Mouse (Mus musculus) thymus, postnatal 0 days (tissue): Measurements from ENCODE around the gene Nol4l. TPM values are rescaled to one million over a fixed set of nuclear protein-coding genes. Genes with fewer than 3 reads are reported as not detected.

Experiments
- DNase-seq: peaks from one replicate; pipeline ENCODE4 v3.0.0-alpha.2; 2015; ENCODE audit warnings: low spot score
- polyA plus RNA-seq: library from polyadenylated mRNA; unstranded; fragments of >200 nt; fragmentation: Nextera tagmentation; extraction: Ambion mirVana; gene quantifications from 2 replicates; pipeline ENCODE4 v1.2.1, GENCODE M21; 2015

Gene Nol4l
- polyA plus RNA-seq, 1 experiment from 2014 or later, result 2.0 TPM

DNA sequence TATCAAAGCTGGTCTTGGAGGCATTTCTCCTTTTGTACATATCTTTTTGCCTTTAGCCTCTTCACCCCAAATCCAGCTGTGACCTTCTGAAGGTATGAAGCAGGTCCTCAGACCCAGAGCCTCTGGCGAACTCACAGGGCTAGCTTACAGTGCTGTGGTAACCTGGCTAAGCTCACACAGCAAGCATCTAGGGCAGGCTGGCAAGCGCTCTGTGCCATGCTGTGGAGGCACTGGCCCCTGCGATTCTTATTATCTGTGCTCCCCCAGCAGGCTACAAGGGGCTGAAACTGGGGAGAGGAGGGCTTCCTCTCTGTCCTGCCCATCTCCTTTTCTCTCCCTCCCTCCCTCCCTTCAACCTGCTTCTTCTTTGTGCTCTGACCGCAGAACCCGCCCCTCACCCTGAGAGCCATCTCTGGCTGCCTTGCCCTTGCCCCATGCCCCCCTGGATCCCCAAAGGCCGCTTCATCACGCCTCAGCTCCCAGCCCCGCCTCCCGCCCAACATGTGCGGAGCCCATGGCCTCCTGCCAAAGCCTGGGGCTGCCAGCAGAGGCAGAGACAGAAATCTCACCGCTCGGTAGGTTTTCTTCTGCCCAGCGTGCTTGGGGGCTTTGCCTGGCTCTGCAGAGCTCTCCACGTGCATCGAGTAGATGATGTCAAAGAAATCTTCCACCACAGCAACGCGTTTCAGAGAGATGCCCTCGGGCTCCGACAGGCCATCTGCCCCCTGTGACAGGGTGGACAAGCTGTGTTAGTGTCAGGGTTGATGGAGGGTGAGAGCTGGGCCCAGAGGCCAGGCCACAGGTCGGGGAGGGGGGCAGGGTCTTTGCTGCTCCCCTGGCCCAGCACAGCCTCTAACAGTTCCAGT lies 46.4 kb downstream of the Nol4l start:
- DNase-seq, result peak; percentile 50

DNA sequence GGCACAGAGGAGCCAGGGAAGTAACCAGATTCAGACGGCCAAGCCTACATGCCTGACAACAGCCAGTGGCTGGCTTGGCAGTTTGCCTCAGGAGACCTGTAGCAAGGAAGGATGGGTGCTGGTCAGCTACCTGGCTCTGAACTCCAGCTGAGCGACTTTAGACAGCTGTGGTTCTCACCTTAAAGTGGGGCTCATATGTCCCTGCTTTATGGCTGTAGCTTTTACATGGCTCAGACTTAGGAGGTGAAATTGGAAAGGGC lies 48.0 kb downstream of the Nol4l start:
- no peak for DNase-seq

DNA sequence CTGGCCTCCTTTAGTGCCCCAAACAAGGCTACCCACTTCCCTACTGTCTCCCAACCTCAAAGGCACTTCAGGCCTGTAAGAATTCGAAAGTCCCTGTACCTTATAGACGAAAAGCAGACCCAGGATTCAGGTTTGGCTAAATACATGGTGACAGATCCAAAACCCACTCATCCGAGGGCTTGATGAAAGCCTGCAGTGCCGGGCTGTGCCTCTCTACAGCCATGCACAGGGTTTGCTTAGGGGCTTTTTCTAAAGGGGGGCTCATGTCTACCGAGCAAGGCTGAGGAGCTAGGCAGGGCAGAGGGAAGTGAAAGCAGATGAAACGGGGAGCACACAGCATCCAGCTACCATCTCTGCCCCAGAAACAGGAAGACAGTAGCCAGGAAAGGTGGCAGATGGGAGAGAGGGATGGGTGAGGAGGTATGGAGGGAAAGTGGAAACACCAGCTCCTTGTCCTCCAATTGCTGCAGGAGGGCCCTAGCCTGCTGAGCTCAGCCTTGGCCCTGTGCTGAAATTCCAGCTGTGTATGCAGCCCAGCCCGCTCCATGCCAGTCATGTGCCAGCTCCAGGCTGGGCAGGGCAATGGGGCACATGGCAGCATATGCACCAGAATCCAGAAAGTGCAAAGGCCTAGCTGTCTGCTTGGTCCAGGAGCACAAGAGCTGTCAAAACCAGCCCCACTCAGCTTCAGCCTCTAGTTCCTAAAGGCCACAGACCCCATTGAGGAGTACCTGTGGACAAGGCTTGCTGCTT lies 48.5 kb downstream of the Nol4l start:
- DNase-seq, result no peak

DNA sequence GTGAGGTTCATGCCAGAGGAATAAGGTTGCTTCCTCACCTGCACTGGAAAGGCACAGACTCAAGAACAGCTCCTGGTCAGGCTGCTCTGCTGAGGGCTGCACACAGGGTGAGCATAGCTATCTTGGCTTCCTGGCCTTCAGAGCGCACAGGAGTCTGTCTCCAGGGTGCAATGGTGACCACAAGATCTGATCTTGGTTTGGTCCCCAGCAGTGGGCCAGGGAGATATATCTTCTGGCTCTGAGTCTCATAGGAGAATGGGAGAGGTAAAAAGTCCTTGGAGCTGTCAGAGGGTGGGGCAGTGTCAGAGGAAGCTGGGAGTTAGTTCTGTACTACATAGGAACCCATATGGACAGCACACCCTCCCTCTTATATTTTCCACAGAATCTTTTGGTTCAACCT lies 50.3 kb downstream of the Nol4l start:
- DNase-seq, result no peak

DNA sequence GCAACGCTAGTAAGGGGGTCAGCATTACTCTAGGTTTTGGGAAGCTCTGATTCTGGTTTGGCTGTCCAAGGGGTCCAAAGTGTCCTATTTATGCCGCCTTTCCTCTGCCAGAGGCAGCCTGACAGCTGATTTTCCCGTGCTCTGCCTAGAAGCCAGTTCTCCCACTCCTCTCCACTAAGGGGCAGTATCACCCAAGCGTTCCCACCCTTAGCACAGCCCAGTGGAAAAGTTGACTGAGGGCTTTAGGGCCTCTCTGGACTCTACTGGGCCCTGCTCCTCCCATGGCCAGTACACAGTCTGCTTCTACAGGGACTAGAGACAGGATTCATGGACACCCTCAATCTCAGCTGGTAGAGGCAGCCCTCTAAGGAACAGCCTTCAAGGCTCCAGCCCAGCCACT lies 51.2 kb downstream of the Nol4l start:
- DNase-seq, result peak; percentile 68

DNA sequence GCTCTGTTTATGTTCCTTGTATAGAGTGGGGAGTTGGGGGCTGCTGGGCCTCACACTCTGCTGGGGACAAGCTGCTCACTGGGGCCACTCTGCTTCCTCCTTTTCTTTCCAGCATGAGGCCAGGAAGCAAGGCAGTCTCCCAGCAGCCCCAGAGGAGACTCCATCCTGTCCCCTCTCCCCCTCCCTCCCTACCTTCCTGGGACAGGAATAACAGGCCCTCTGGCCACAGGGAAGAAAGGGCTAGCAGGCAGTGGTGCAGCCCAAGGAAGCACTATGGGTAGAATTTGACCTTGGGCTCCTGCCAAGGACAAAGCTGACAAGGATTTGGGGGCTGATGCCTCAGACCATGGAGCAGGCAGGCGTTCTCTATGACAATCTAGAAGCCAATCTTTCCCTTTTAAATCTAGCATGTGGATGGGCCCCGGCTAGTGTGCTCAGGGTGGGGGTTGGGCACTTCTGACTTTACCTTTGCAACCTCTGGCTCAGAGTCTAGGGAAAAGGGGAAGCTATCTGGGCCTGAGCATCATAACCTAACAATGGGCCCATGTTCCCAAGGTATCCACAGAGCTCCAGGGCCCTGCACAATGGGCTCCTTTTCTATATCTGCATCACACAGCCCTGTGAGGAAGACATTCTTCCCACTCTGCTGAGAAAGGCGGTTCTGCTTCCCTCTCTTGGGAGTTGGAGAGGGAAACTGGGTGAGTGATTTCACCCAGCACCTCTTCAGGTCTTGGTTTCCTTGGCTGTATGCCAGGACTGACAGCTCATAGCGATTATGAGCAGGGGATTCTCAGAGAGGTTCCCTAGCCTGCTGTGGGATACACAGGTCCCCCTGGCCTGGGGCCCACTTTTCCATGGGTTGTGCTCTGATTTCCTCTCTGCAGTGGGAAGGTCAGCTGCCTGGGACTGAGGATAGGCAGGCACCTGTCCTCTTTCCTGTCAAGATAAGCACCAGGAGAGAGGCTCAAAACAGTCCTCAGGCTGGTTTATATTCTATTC lies 54.4 kb downstream of the Nol4l start:
- DNase-seq, result no peak

DNA sequence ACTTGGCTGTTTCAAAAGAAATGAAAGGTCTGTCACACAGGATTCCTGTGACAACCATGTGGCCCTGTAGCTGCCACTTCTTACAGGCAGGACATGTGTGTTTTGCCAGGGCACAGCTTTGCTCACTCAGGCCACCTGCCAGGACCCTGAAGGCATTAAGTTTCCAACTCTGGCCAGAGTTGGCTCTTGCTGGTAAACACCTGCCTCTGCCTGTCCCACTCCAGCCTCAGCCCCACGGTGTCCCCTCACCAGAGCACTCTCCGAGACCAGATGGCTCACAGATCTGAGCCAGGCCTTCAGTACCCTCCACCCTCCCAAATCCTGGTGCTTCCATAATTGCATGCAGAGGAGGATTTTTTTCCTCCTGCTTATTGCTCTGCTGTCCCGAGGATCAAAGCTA lies 58.8 kb downstream of the Nol4l start:
- DNase-seq, result no peak

DNA sequence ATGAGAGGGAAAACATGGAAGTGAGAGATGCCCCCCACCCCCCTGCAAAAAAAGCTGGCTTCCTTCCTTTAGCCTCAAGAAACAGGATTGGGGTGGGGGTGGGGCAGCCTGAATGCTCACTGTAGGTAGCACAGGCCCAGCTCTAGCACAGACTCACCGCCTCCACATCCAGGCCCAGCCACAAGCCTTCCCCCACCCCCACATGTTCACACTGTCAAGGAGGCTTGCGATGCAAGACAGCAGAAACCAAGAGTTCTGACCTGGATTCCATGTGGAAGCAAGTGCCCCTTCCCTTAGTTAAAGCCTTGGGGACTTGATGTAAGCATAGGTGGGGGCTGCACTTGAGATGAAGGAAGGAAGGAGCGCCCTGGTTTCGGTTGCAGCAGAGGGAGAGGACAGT lies 60.0 kb downstream of the Nol4l start:
- DNase-seq, result no peak

DNA sequence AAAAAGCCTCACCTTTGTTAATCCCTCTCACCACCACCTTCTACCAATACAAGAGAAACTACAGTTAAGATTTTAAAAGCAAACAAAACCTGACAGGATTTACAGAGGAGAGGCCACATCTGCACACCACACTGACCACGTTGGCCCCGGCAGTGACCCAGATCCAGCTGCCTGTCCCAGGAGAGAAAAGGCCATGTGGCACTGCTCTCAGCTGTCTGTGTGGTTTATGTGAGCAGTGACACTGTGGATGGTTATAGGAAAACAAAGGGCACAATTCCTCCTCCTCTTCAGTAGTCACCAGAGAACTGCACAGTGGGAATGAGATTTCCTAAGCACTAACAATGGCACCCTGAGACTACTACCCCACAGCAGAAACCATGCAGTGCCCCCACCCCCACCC lies 60.5 kb downstream of the Nol4l start:
- no peak for DNase-seq

DNA sequence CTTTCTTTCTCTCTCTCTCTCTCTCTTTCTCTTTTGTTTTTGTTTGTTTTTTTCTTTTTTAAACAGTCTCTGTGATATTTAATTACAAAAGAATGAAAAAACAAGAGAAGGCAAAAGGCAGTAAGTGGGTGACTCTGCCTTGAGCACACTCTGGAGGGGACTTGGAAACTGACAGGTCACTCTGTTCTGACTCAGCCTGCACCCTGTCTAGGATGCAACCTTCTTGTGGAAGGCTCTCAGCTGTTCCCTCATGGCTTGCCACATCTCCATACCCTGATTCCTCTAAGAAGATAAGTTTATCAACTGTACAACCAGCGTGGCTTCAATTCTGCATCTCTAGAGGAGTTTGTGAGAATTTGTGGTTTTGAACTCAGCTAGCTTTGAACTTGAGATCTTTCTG lies 62.4 kb downstream of the Nol4l start:
- no peak for DNase-seq

DNA sequence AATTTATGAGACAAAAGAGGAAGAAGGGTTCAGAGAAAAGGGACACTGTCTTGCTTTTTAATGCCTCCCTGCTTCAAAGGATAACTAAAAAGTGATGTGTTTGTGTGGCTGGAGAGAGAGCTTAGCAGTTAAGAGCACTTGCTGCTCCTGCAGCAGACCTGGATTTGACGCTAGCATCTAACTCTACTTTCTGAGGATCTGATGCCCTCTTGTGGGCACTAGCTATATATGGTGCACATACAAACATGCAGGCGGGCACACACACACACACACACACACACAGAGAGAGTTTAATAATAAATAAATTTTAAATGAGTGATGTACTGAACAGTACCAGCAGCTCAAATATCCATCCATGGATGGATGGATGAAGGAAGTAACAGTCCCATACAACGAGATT lies 66.5 kb downstream of the Nol4l start:
- DNase-seq, result no peak

DNA sequence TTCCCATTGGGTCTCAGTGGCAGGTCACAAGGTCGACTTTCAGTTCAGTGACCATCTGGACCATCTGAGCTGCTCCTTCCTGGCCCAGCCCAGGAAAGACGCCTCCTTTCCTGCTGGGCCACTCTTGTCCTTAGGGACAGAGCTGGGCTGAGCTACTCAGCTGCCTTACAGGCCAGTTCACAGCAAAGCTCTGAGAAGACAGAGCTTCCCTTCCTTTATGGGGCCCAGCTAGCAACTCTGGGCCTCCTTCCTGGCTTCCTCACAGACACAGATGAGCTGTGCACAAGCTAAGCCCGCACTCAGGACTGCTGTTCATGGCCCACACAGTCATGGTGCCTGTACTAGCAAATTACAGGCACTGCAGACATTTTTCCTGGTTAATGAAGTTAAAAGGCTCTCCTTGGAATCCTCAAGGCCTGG lies 71.7 kb downstream of the Nol4l start:
- no peak for DNase-seq

DNA sequence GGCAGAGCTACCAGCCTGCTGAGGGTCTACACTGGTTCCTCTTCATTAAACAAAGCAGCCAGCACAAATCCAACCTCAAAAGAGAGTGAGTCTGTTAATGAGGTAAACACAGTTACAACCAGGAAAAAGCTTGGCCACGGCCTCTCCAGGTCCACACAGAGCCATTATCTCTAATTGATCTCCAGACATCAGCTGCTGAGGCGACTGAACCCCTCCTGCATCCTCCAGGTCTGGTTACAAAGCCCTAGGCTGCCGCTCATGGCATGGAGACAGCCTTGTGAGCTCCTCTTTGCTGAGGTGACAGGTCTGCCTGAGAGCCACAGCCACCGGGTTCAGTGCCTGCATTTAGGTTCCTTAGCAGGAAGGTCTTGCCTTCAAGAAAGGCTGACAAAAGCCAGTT lies 72.3 kb downstream of the Nol4l start:
- no peak for DNase-seq

DNA sequence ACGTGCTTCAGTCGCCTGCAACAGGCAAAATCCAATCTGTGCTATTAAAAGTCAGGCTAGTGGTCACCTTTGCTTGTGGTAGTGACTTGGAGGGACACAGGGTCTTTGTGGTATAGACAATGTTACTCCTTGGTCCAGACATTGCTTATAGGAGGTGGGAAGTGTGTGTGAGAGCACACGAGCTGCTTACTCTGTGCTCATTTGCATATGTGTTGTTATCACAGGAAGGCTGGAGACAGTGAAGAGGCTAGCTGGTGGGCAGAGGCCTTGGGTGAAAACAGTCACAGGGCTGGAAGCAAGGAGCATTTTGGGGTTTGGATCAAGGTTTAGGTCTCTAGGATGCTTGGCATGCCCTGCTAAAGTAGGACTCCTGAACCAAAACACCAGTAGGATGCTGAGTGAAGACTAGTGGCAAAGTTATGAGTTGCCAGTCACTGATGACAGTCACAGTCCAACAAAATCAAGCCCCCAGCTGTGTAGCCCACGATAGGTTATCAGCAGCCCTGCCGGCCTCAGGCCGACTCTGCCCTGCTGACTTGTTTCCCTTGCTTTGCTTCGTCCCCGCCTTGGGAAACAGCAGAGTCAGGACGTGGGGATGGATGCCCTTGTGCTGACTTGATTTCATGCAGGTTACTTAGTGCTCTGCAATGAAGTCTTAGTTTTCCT lies 74.8 kb downstream of the Nol4l start:
- no peak for DNase-seq

DNA sequence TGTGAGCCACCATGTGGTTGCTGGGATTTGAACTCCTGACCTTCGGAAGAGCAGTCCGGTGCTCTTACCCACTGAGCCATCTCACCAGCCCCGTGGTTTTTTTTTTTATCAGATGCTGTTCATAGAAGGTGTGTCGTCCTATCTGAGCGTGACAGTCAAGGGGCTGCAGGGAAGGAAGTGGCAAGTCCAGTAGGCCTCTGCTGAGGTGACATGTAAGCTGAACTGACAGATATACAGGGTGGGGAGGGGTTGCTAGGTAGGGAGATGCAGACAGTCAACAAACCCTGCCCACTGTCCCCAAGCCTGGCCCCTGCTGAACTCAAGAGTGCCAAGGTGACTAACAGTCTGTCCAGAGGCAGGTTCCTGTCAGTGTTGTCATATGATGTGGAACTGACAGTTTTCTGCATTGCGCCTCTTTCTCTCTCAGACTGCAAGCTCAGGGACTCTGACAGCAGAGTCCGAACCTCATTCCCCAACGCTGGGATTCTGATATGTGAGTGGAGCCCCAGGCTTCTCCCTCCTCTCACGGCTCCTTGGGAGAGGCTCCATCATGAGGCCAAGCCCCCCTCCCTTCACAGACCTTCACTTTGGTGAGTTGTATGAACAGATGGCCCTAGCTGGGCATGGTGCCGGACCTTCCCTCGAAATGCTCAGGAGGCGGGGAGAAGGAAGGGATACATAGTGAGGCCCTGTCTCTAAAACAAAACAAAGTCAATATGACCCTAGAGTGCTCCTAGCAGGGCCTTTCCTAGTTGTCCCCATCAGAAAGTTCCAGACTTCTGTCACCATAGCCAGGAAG lies 75.6 kb downstream of the Nol4l start:
- DNase-seq, result no peak

DNA sequence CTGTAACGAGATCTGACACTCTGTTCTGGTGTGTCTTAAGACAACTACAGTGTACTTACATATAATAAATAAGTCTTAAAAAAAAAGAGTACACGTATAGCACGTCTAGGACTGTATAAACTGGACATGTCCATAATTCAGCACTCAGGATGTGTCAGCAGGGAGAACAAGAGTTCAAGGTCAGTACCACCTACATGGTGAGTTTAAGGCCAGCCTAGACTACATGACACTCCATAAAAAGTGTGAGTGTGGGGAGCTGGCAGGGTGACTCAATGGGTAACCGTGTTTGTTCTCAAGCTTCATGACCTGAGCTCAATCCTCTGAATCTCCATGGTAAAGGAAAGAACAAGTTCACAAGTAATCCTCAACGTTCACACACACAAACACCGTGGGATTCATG lies 81.3 kb downstream of the Nol4l start:
- no peak for DNase-seq

DNA sequence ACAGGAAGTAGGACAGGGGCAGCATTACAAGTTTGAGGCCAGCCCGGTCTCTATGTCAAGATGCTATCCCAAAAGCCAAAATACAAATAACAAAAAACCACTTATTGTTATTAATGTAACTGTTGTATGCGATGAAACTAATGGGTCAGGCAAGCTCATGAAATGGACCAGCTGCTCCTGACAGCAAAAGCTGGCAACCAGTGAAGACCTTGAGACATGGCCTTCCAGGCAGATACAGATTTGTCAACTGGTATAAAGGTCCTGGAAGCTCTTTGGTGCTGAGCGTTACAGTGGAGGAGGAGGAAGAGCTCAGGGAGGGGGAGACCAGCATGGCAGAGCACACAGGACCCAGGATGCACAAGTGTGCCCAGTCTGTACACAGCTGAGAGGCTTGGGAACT lies 82.1 kb downstream of the Nol4l start:
- no peak for DNase-seq

DNA sequence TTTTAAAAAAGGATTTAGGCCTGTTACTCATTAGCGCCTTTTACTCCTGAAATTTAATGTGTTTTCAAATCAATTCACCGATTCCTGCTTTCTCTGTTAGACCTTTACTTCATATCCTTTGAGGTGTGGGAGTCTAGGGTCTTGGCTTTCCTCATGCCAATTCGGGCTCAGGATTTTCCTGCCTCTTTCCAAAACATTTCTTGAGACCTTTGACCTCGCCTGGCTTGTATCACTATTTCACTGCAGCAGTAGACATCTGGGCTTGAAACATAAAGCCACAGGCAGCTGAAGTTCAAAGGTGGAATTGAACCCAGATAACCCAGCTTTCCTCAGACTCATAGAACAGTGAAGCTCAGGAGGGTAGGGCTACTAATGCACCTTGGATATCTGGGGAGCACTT lies 83.3 kb downstream of the Nol4l start:
- DNase-seq, result no peak

DNA sequence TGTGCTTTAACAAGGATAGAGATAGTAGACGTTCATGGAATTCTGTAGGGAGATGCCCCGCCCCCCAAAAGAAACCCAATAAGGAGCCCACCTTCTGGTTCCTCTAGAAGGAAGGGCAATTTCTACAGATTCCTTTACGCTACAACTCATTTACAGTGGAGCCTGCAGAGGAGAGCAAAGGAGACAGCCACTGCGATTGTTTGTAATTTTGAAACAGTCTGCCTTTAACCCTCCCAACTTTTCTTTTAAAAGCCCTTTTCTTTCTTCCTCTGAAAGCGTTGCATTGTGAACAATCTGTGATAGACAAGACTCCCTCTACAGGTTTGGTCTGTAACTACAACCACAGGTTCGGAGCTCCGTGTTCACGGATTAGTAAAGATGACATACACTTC lies 83.8 kb downstream of the Nol4l start:
- peak; percentile 77 for DNase-seq
